8 mouse cellular contexts compared by ENCODE assay signal in genomic region chr3:127257969-127258368, GRCm38 (mm10).
DNase-seq lines count a peak whose midpoint lies in the region; ATAC-seq and TF ChIP-seq lines count a peak whose summit lies in the region.

No protein-coding gene starts in this region.

- H3K4me2 ChIP-seq in hindbrain, embryonic 13.5 days, result peak overlapping the region; percentile 66
- peak overlapping the region; percentile 58 for H3K4me2 ChIP-seq in lung, postnatal 0 days (replicated peaks; ENCODE audit: low read depth, low read length)

- H3K27ac ChIP-seq in ES-Bruce4 (ENCODE audit: insufficient read depth, low read length), result peak overlapping the region; percentile 33; the same call in 1 of the 2 replicates
- H3K27ac ChIP-seq in forebrain, embryonic 10.5 days, result peak overlapping the region; percentile 93
- H3K27ac ChIP-seq in hindbrain, embryonic 13.5 days, result peak overlapping the region; percentile 82
- peak overlapping the region; percentile 52 for H3K27ac ChIP-seq in lung, postnatal 0 days (ENCODE audit: low read length)

- no peaks in the 10 kb centered on the region for H3K36me3 ChIP-seq in ES-Bruce4 (ENCODE audit: control insufficient read depth, insufficient read depth, low read length, poor library complexity, severe bottlenecking)
- no peaks in the 10 kb centered on the region for H3K36me3 ChIP-seq in forebrain, embryonic 10.5 days (replicated peaks)
- no peaks in the 10 kb centered on the region for H3K36me3 ChIP-seq in hindbrain, embryonic 13.5 days
- no peaks in the 10 kb centered on the region for H3K36me3 ChIP-seq in lung, postnatal 0 days (ENCODE audit: insufficient read depth, low read length)

- DNase-seq in cerebellum, postnatal 4 days (ENCODE audit: low spot score in 2 of 2), result no peak
- no peak for DNase-seq in forebrain, embryonic 10.5 days (ENCODE audit: extremely low spot score, low spot score)
- DNase-seq in lung, postnatal 0 days (ENCODE audit: low spot score), result no peak
- DNase-seq in thymus, postnatal 4 days, result no peak
- DNase-seq in layer of hippocampus, adult 9-10 months (ENCODE audit: low spot score), result no peak

- H3K27me3 ChIP-seq in ES-Bruce4 (ENCODE audit: control insufficient read depth, insufficient read depth, low read length, poor library complexity, severe bottlenecking), result no peaks in the 10 kb centered on the region
- no peaks in the 10 kb centered on the region for H3K27me3 ChIP-seq in forebrain, embryonic 10.5 days (ENCODE audit: poor library complexity, severe bottlenecking)
- H3K27me3 ChIP-seq in hindbrain, embryonic 13.5 days, result no peaks in the 10 kb centered on the region
- H3K27me3 ChIP-seq in lung, postnatal 0 days (replicated peaks; ENCODE audit: insufficient read depth, low read length), result no peaks in the 10 kb centered on the region

- H3K9me3 ChIP-seq in ES-Bruce4 (replicated peaks; ENCODE audit: control insufficient read depth, insufficient read depth, low read length, poor library complexity, severe bottlenecking), result no peaks in the 10 kb centered on the region
- H3K9me3 ChIP-seq in forebrain, embryonic 10.5 days, result no peaks in the 10 kb centered on the region
- H3K9me3 ChIP-seq in hindbrain, embryonic 13.5 days, result no peaks in the 10 kb centered on the region
- no peaks in the 10 kb centered on the region for H3K9me3 ChIP-seq in lung, postnatal 0 days (ENCODE audit: low read length)

- no peak for TF ChIP-seq POLR2A in ES-Bruce4 (IDR thresholded peaks at IDR 0.05; ENCODE audit: insufficient read depth, low read length)

- H3K4me1 ChIP-seq in ES-Bruce4 (ENCODE audit: control insufficient read depth, insufficient read depth, low read length), result peaks cover 2% of the 10 kb centered on the region
- peaks cover 42% of the 10 kb centered on the region for H3K4me1 ChIP-seq in forebrain, embryonic 10.5 days
- peaks cover 30% of the 10 kb centered on the region for H3K4me1 ChIP-seq in hindbrain, embryonic 13.5 days (replicated peaks)
- no peaks in the 10 kb centered on the region for H3K4me1 ChIP-seq in lung, postnatal 0 days (ENCODE audit: insufficient read depth, low read depth, low read length)

- peak overlapping the region; percentile 76 for H3K4me3 ChIP-seq in ES-Bruce4 (ENCODE audit: low read depth, low read length)
- H3K4me3 ChIP-seq in forebrain, embryonic 10.5 days, result peak overlapping the region; percentile 58
- H3K4me3 ChIP-seq in hindbrain, embryonic 13.5 days, result peak overlapping the region; percentile 40
- peak overlapping the region; percentile 35 for H3K4me3 ChIP-seq in lung, postnatal 0 days (ENCODE audit: low read depth, low read length)

- WGBS in forebrain, embryonic 10.5 days, result 0% methylated on average over 18 of the region's 18 CpGs
- under 1% methylated on average over 18 of the region's 18 CpGs for WGBS in hindbrain, embryonic 13.5 days
- 2% methylated on average over 18 of the region's 18 CpGs for WGBS in lung, postnatal 0 days

- TF ChIP-seq CTCF in ES-Bruce4 (IDR thresholded peaks at IDR 0.05; ENCODE audit: low read depth, low read length), result no peak
- TF ChIP-seq CTCF in lung, postnatal 0 days (IDR thresholded peaks at IDR 0.05), result no peak

- TF ChIP-seq EP300 in ES-Bruce4 (IDR thresholded peaks at IDR 0.05; ENCODE audit: insufficient read depth, low read depth, low read length), result no peak
- TF ChIP-seq EP300 in lung, postnatal 0 days (IDR thresholded peaks at IDR 0.05), result no peak

- H3K9ac ChIP-seq in ES-Bruce4 (ENCODE audit: low read depth, poor library complexity, severe bottlenecking), result peak overlapping the region; percentile 30
- H3K9ac ChIP-seq in hindbrain, embryonic 13.5 days, result peak overlapping the region; percentile 61
- H3K9ac ChIP-seq in lung, postnatal 0 days (replicated peaks; ENCODE audit: low read depth), result no peak overlapping the region

- ATAC-seq in cerebellum, adult (ENCODE audit: insufficient number of reproducible peaks, low FRiP score, low TSS enrichment), result peak; percentile 67
- ATAC-seq in hindbrain, embryonic 13.5 days (ENCODE audit: low FRiP score), result peak; percentile 44
- peak; percentile 44 for ATAC-seq in lung, postnatal 0 days

Comparison
In these comparisons a context has a peak if more than half of its experiments do, and no peak if none do; other contexts are left out.
1. H3K27ac ChIP-seq: peak in every context shown above with its lines; median percentile 93 in forebrain, embryonic 10.5 days; 82 in hindbrain, embryonic 13.5 days; 52 in lung, postnatal 0 days; 33 in ES-Bruce4.